Mouse (Mus musculus) right cerebral cortex, postnatal 10 days (tissue): ENCODE measurements around the gene Pfkfb2.

Experiments
- DNase-seq, 2 experiments: peaks; one replicate each; pipeline ENCODE4 v3.0.0; 2021; ENCODE audit warnings: low spot score in 2 of 2

The Pfkfb2 gene

DNA sequence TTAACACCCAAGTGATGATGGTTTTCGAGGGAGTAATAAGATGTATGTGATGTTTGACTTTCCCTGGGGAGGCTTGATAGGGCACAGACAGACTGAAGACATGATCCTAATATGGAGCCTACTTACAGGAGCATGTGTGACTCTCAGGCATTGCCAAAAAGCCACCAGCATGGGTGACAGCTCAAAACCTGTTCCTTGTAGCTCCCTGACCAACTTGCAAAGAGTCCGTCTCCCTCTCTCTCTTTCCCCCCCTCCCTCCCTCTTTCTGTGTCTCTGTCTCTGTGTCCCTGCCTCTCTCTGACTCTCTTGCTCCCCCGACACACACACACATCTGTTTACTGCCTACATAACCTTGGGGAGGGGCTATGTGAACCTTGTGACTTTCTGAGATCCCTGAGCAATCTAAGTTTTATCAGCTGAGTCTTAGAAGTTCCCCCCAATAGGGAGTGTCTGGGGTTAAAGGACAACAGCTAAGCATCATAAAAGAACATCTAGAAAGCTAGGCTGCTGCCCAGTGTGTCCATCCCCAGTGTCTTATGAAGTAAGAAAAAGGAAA lies 9.6 kb upstream of the Pfkfb2 start:
- no peak for DNase-seq

DNA sequence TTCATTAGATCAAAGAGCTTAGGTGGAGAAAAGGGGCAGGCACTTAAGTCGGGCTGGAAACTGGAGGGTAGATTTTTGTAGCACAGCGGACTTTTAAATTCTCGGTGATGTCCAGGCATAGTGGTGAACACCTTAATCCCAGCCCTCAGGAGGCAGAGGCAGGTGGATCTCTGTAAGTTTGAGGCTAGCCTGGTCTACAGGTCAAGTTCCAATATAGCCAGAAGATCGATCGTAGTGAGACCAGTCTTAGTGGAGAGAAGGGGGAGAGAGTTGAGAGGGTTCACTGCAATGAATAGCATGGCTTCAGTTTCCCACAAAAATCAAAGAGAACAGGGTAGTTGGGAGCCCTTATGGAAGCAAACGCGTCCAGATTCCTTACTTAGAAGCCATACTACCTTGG lies 8.9 kb upstream of the Pfkfb2 start:
- DNase-seq, result no peak

DNA sequence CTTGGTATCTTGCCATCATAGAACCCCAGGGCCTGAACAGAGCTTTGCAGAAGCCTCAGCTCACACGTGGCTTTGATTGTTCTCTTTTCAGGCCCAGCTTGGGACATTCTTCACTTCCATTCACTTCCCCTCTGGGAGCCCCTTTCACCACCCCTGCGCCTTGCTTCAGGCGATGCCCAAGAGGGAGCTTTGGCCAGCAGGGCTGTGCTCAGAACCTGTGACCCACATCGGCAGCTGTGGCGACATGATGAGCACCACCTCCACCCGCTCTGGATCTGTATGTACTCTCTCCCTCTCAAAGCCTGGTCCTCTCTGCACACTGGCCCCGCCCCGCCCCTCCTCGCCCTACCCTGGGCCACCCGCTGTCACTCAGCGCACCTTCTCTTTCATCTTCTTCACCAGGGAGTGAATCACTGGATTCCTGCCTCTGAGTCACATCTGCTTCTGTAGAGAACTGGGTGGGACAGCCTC lies 8.4 kb upstream of the Pfkfb2 start:
- no peak for DNase-seq

DNA sequence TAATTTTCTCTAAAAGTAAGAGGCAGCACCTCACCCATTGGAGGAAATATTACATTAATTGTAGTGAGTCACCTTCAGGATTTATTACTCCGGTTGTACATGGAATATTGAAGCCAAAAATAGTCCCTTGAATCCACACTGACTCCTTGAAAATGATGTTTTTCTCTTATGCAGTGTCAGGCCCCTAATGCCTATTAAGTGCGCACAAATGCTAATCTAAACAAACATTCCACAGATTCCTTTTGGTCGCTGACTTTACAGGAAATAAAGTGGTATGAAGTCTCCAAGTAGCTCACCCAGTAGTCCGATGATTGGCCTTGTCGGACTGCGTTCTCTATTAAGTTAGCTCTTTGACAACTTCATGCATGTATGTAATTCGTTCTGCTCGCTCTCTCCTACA lies 5.8 kb upstream of the Pfkfb2 start:
- DNase-seq, result no peak

DNA sequence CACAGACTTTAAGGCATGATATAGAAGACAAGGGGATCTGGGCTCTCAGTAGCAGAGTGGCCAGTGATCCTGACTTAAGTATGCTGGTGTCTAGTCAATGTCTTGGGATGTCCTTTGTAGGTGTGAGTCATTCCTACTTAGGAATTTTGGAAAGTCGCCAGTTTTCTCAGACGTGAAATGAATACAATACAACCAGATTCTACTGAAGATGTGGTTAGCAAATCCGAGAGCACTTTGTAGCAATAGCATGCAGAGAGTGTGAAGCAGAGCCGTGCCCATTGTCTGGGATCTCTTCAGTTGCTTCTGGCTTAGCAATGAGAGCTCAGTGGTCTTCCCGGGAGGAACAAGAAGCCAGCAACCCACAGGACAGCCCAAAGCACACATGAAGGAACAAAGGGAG lies 5.4 kb upstream of the Pfkfb2 start:
- no peak for DNase-seq

DNA sequence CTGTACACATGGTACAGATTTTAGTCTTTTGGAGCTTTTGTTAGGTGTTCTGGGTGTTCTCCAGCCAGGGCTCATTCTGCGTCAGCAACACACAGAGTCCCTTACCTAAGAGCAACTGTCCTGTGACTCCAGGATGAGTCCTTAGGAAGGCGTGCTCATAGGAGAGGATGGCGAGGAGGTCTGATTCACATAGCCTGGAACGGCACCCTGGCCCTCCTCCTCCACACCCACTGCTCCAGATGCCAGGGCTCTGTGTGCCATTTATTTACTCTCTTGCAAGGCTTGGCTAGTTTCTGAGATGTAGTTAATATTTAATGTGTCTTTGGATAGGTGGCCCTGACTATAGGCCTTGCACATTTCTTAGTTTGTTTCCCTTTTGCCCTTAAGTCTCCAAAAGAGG lies 4.6 kb upstream of the Pfkfb2 start:
- DNase-seq, result no peak

DNA sequence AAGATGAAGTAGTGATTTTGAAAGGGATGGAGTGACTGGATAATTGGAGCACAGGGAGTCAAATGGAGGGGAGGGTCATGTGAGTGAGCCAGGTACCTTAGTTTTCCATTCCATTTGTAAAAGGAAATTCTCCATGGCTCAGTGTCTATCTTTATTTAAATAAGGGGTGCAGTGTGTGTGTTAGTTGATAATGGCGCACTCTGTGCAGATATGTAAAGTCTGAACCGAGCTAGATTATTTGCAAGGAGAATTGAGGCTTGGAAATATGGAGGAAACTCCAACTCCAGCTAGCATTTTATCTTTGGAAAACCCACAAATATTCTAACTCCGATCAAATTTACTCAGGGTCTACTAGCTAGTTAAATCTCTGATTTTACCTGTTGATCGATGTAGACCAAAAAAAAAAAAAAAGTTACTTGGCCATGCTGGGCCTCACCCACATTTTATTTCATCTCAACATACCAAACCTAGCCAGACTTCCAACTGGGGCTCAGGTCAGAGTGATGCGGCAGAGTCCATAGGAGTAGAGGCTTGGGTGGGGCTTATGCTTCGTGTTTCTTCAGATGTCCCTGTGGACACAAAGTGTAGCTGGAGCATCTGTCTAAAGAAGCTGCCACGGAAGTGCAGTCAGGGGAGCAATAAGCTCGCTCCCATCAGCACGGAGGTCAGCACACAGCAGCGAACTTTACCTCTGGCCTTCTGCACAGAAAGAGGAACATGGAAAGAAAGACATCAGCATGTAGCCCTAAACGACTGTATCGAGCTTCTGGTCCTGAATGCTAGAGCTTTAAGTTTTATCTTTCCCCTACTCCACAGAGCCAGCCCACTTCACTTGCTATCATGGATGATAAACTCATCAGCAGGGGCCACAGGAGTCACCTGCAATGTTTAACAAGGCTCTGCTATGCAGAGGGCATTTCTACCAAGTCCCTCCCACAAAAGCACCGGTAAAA lies 3.9 kb upstream of the Pfkfb2 start:
- DNase-seq, result no peak

DNA sequence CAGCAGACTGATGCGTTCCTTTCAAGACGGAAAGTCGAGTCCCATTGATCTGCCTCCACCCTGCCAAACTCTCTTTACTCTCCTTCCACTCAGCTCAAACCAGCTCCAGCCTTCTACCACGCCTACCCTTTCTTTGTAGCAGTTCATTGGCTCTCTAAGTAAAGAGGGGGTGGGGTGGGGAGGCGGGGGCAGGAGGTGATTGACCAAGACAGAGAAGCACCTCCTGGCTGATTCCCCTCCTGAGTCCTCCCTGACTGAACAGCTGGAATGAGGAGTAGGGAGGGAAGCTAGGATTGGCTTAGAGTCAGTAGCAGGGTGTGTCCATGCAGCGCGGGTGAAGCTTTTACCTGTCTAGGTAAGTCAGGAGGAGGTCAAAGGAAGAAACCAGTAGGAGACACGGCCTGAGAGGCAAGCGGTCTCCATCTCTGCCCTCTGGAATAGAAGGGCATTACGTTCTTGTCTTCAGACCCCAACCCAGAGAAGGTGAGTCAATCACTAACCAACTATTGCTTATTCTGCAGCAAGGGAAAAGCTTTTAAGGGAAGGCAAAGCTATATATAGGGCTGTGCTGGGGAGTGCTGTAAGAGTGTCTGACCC lies 2.8 kb upstream of the Pfkfb2 start, which contains the start of gene AA986860:
AA986860 (plus strand) TSS at position 236 of the 597 bp plus-strand sequence.
- DNase-seq, result no peak

DNA sequence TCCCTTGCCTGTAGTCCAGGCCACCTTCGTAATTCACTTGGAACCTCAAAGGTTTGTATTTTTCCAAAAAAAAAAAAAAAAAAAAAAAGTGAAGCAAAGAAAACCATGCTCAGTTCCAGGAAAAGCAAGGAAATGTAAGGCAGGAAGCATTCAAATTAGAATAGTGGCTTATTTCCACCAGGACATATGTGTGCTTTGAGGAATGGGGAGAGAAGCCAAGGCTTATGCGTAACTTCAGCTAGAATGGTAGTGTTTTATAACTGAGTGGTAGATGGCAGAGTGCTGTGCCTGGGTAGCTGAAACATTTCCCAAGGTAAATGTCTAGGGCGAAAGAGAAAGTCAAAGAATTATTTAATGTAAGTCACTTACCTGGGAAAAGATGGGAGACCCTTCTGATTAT lies 345 bp downstream of the Pfkfb2 start:
- no peak for DNase-seq

DNA sequence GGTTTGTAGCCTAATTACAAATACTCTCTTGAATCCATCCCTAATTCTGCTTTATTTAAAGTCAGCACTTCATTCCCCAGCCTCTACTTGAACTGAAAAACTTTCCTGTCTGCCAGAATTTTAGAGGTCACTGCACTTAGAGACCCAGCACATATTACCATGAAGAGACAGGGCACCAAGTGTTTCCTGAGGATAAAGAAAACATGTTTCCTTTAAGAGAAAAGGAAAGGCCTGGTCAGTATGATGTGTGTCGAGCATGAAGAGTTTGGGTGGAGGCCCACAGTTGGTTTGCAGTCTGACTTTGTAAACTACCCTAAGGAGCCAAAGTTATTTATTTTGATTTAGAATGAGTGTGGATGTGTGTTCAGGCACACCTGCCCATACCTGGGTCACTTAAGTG lies 983 bp downstream of the Pfkfb2 start:
- DNase-seq, result no peak

DNA sequence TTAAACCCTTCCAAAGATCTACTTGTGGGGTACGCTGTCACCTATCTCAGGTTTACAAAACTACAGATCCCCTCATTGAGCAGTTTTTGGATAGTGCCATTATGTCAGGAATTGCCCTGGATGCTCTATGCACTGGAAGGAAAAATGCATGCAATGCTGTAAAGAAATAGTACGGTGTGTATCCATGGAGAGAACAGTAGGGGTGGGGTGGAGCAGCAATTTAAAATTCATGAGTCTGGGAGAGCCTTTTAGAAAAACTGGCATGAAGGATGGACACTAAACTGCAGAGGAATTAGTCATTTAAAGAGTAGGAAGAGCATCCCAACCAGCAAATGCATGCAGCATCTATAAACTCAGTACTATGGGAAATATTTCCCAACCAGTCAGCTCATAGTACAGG lies 2.7 kb downstream of the Pfkfb2 start:
- no peak for DNase-seq

DNA sequence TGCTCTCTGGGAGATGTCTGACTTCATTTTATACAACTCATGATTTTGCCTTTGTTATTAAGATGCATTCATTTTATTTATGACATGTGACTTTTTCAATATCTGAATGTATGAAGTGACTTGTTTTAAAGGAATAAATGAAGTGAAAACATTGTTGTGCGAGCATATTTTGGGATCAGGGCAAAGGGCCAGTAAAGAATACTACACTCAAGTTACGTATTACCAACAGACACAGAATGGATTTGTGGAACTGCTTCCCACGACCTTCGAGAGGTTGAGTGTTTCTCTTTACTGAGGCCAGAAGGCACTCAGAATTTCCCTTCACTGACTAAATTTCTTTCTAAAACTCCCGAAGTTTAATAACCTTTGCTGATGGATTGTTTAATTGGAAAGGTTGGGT lies 4.8 kb downstream of the Pfkfb2 start:
- no peak for DNase-seq

DNA sequence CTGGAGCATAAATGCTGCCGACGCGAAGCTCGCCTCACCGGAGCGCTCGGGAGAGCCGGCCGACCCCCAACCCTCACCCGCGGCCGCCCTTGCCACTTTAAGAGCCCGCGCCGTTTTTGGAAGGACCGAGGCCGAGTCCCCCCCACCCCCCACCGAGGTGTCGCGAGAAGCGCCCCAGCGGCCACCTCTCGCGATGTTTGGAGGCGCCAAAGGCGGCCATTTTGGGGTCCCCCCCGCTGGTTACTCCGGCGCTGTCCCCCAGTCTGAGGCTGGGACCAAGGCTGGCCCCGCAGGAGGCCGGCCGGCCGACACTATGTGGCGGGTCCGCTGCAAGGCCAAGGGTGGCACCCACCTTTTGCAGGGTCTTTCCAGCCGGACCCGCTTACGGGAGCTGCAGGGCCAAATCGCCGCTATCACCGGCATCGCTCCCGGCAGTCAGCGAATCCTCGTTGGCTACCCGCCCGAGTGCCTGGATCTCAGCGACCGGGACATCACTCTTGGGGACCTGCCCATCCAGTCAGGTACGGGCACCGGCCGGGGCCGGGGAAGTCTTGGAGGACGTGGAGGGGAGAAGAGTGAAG lies 11.7 kb downstream of the Pfkfb2 start, which contains the start of gene Yod1:
Yod1 (plus strand) TSS at position 37 of the 581 bp plus-strand sequence.
- peak; percentile 92 to 94 for DNase-seq

DNA sequence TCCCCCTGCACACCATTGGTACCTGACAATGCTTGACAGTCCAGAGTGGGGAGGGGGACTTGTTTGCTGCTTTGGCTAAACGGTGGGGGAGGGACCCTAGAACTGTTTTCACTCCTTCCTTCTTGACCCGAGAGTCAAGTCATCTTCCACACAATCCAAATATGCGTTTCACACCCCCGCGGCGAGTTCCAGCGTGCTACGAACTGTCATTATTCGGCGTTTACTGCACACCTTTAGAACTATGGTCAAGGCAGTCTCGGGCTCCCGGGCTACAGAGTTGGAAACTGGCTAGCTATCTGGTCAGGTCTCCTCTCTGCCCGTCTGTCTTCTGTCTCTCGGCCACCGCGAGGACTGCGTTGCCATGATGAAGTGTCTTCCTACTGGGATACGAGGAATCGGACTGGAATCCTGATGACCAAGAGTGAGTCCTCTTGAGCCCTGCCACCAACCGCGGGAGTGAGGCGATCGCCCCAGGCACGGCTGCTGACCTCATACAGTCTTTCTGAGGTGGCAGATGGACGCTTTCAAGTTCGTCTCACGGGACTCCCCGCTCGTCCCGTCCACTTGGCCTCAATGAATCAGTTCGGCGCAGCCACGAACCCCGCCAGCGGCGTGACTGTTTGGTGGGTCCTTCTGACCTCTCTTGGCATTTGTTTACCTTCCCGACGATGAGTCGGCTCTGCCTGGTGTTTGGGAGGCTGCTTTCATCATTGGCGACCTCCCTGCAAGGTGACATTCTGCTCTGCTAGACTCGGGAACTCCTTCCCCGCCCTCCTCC lies 12.4 kb downstream of the Pfkfb2 start:
- peak; percentile 56 to 70 for DNase-seq

DNA sequence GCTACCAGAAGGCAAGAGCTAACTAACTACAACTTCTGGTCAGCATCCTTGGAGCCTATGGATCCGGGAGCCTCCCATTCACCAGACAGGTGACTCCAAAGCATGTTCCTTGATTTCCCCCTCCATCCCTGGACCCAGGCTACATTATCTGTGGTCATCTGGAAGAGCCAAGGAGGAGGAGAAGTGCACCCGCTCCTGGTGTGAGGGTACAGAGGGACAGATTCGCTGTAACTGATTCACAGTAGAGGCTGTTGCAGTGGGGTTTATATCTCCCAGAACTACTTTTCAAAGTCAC lies 12.9 kb downstream of the Pfkfb2 start:
- no peak for DNase-seq

DNA sequence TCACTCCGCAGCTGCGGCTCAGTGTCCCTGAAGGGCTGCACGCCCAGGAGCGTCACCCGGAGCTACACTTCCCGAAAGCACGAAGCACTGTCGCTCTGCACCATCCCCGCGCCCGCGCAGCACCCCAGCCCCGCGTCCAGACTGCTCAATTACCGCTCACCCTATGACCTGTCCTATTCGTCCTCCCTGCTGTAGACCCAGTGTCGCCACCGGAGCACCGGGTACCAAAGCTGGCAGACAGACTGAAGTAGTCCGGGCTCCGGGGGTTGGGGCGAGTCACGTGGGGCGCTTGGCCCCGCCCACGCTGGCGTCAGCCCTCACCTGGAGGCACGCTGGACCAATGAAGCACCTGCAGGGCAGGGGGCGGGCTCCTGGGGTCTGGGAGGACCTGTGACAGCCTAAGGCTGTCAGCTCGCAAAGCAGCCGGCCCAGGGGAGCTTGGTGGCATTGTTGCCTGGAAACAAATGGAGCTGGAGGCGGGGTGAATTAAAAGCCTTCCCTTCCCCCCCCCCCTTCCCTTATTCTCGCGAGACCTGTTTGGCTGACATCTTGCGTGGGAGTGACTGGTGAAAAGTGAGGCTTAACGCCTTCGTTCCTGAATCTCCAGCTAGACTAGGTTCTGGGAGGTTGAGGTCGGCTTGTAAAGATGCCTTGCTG lies 13.4 kb downstream of the Pfkfb2 start, which contains the start of gene Gm29427:
Gm29427 (minus strand) TSS at position 239 of the 657 bp plus-strand sequence.
- DNase-seq, result peak; percentile 95 to 96

DNA sequence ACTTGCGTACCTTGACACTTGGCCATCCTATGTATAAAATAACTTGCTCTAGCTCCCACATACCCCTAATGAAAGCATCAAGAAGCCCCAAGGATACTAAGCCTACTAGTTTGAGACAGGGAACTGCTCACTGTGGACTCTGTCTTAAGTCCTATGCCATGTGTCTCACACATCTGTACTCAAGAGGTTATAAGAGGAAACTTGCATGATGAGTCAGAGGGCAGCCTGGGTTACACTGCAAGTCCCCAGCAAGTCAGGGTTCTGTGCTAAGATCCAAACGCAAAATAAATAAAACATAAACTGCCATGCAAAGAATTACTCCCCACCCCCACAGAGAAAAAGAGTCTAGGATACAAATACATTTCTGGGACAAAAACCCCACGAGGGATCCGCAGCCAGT lies 15.0 kb downstream of the Pfkfb2 start:
- DNase-seq, result no peak

DNA sequence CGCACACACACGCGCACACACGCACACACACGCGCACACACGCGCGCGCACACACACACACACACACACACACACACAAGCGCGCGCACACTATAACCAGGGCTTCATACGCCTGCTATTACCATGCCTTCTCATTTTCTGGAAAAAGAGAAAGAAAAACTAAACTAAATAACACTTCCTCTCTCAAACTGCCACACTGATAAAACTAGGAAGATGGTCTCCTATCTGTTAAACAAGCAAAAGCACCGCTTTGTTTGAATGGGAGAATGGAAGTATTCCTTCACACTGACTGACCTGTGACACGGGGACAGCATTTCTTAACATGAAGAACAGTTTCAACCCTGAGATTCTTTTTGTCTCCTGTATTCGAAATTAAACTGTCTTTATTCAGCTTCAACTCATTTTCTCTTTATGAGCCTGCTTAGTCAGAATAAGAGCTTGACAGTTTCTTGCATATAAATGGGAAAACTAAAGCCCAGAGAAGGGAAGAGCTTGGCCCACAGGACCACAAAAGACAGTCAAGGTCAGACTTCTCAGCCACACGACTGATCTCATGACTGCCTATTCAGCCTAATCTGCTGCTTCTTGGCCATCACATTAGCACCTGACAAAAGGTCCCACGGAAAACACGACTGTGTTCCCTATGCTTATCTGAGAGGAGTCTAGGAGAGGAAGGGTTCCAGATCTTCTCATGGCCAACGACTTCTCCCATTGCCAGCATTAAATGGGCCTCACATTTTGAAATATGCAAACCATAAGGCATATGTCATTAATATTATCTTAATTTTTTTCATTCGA lies 18.6 kb downstream of the Pfkfb2 start:
- no peak for DNase-seq

DNA sequence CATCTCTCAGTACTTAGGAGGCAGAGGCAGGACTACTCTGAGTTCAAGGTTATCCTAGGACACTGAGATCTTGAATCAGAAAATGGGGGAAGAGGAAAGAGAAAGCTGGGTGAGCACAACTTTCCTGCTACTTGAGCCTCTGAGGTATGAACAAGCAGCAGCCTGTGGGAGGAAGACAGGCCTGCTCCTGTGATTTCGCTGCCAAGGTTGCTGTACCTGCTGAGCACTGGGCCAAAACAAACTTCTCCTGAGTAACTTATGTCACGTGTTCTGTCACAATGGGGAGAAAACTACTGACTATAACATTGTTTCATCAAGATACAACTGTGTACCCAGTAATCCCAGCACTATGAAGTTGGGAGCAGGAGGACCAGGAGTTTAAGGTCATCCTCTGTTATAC lies 25.4 kb downstream of the Pfkfb2 start:
- no peak for DNase-seq

DNA sequence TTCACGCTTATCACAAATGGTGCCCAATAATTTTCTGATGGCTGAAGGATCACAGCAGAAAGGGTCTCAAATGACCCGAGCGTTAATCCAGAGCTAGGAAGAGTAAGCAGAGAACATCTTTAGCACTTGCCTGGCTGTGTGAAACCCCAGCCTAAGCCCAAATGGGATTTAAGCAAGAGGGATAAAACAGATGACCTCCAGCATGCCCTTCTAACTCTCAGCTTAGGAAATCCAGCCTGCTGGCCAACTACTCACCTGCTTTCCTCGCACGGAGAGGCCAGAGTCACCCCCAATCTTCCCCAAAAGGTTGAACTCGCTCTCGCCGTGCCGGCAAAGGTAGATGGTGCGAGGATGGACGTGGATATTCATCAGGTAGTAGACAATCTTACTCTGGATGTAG lies 27.1 kb downstream of the Pfkfb2 start:
- no peak for DNase-seq
